Mouse (Mus musculus) adrenal gland, postnatal 25 days (tissue): ENCODE data around the gene Sdsl. TPM values are rescaled to one million over a fixed set of nuclear protein-coding genes. Genes with fewer than 3 reads are reported as not detected.
"Not testable (repeated sequence)": the region's sequence is repeated elsewhere in the genome, so short reads cannot be mapped to it uniquely, and the experiment has no call there.

Source experiments
- DNase-seq: peaks from one replicate; pipeline ENCODE4 v3.0.0; 2021; ENCODE audit warnings: mixed read lengths
- long read RNA-seq: library from polyadenylated mRNA; stranded (forward); transcript quantifications from one replicate; pipeline ENCODE4 v2.0.0, GENCODE M21; 2021
- total RNA-seq: library from RNA; stranded (reverse); gene quantifications from 2 replicates; pipeline ENCODE4 v1.2.3, GENCODE M21; 2021

Sdsl gene
- total RNA-seq: 65.0 and 99.0 TPM in 2 replicates
- long read RNA-seq, partial matches to known transcripts: 122 of 151 reads
- long read RNA-seq, other reads (novel, unspliced or antisense): 28 of 151 reads

GRCm38 (mm10) chr5:120472770-120473169 is at the start of gene Sdsl:
TSS of gene Sdsl (minus strand) at chr5:120472810.
- no peak for DNase-seq

- DNase-seq: peak; percentile 54
Observed at GRCm38 (mm10) chr5:120517552-120517951, 44.9 kb upstream of the Sdsl start.

DNA sequence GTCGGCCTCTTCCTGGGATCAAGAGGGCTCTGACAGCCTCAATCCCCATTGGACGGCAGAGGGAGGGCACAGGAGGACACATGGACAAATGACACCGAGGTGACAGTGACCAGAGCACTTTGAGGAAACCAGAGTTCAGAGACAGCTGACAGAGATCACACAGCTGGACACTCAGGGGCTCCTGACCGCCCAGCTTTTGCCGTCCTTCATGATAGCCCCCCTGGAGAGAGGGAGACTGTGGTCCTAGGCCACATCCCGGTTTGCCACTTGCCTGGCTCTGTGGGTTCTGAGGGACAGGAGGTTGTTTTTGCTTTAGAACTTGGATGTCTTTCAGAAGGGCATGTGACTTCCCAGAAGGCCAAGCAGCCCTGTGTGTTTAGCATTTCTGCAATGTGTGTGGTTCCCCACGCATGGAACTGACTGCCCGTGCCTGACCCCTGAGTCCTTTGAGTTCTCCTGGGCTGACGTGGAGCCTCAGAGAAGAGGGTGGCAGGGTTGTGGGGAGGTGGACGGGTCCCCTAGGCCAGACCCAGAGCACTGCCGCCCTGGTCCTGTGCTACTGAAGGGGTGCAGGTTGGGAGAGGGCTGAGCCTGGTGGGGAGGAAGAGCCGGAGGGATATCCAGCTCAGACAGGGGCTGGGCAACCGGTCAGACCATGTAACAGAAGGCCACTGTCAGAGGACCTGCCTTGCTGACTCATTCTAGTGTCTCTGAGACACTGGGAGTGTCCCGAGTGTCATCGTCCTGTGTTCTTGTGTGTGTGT is 43.8 kb upstream of the Sdsl start:
- DNase-seq: peak; percentile 33

GRCm38 (mm10) chr5:120515451-120515850 is 42.8 kb upstream of the Sdsl start:
- DNase-seq: no peak

DNA sequence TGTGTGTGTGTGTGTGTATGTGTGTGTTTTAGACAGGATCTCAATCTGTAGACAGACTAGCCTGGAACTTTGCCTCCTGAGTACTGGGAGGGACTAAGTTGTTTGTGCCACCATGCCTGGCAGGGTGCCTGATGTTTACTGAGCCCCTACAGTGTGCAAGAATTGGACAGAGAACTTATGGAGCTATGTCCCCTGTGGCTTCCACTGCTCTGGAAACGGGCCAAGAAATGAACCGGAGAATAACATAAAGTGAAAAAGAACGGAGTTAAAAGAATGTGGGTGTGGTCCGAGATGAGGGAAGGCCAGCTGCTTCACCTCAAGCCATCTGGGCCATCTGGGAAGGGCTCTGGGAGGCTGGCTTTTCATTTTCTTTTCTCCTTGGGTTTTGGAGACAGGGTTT is 42.1 kb upstream of the Sdsl start:
- peak; percentile 27 for DNase-seq

- DNase-seq: peak; percentile 26
Observed at GRCm38 (mm10) chr5:120514031-120514677, 41.5 kb upstream of the Sdsl start.

- DNase-seq: no peak
Observed at GRCm38 (mm10) chr5:120512911-120513555, 40.4 kb upstream of the Sdsl start.

DNA sequence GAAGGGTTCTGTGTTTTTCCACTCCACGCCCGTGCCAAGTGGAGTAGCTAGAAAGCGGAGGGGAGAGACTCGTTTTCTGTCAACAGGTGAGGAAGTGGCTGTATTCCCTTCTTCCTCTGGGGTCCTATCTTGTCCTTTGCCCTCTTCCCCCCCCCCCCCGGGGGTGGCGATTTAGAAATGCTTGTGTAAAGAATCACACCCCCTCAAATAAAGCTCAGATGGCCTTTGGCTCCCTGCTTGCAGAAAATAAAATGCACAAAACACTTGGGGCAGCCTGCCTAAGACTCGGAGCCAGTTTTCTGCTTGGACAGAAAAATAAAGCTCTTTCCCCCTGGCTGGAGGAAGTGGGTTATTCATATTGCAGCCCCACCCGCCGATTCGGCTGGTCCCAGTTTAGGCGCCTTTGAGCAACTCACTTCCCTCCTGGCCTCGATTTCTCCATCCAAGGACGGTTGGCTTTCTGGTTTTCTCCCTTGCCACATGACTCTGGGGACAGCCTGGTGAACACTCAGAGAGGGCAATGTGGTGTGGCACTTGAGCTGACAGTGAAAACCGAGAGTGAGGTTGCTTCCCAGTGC is 39.1 kb upstream of the Sdsl start:
- DNase-seq: peak; percentile 27

DNA sequence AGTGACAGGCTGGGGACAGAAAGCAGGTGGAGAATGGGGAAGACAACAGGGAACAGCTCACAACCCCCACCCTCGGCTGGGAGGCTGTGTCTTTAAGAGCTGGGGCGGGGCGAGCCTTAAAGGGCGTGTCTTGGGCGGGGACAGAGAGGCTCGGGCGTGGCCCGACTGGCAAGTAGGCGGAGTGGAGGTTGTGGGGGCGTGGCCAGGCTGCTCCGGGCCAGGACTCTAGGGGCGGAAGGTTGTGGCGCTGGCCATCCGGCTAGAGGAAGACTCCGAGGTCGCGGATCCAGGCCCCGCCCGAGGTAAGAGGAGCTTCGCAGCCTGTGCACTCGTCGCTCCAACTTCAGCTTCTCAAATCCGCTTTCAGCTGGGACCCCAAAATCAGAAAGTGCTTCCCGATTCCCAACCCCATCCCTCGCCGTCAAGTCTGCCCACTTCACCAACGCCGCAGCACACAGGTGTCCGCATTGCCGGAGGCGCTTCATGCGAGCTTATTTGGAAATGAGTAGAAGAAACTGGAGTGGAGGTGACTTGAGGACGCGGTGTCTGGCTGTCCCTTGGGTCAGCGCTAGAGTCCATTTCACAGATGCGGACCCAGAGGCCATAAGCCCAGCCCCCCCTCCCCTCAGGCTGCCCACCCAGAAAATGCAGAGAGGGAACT is 38.5 kb upstream of the Sdsl start, which contains the start of gene Slc8b1:
Slc8b1 (plus strand) TSS at position 187 of the 661 bp plus-strand sequence.
- DNase-seq: peak; percentile 96

DNA sequence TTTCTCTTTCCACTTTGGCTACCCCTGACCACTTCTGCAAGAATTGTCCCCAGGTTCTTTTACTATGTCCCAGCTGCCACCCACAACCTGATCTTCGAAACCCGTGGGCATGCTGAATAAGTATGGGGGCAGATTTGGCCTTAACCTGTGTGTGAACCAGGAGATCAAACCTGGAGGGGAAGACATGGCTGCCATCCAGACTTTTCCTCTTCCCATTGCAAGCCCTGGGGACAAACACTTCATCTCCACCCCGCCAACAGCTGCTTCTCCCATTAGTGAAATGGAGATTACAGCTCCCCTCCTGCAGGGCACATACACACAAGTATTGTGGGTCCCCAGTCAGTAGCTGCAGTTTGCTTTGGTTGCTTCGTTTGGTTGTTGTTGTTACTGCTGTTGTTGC is 34.7 kb upstream of the Sdsl start:
- no peak for DNase-seq

- no peak for DNase-seq
Observed at GRCm38 (mm10) chr5:120506490-120506889, 33.9 kb upstream of the Sdsl start.

GRCm38 (mm10) chr5:120505781-120506180 is 33.2 kb upstream of the Sdsl start:
- no peak for DNase-seq

GRCm38 (mm10) chr5:120505368-120505767 is 32.8 kb upstream of the Sdsl start:
- peak; percentile 86 for DNase-seq

DNA sequence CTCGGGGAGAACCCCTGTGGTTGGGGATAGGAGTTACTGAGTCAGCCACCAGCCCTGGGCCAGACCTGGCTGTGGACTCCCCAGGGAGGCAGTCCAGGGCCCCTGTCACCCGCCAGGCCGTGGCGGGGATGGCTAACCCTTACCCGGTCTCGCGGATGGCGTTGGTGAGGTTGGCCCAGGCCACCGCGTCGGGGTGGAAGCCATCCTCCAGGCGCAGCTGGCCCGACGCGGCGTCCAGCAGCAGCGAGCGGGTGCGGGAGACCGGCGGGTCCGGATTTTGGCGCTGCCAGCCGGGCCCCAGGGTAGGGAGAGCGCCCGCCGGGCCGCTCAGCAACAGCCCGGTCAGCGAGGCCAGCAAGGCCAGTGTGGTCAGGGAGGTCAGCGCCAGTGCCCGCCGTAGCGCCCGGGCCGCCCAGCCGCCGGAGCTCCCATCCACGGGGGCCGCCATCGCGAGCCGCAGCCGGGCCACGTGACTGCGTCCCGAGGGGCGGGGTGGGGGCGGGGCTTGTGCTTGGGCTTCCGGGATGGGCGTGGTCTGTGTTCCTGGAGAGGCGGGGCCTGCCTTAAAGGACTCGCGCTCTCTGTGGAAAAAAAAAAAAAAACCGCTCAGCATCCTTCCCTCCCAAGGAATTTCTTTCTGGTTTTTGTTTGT is 30.7 kb upstream of the Sdsl start, which contains the start of gene Plbd2:
Plbd2 (minus strand) TSS at position 482 of the 652 bp plus-strand sequence.
- peak; percentile 88 for DNase-seq

DNA sequence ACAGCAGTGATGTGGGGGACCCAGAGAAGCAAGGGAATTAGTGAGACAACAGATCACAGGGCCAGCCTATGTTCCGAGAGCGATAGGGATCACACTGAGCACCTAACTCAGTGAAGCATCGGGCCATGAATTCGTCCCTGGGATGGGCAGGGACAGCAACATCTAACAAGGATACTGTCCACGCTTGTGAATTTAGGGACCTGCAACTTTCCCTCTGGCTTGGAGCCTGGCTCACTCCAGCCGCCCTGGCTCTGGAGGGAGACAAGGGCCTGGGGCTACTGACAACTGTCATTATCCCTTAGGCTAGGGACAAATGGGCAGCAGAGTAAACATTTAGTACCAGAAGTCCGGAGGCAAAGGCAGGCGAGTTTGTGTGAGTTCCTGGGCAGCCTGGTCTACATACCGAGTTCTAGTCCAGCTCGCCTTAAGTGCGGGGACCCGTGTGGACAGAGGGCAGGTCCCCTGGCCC is 30.1 kb upstream of the Sdsl start:
- no peak for DNase-seq

GRCm38 (mm10) chr5:120502147-120502621 is 29.6 kb upstream of the Sdsl start:
- no peak for DNase-seq

GRCm38 (mm10) chr5:120500609-120501008 is 28.0 kb upstream of the Sdsl start:
- not testable (repeated sequence) for DNase-seq

DNA sequence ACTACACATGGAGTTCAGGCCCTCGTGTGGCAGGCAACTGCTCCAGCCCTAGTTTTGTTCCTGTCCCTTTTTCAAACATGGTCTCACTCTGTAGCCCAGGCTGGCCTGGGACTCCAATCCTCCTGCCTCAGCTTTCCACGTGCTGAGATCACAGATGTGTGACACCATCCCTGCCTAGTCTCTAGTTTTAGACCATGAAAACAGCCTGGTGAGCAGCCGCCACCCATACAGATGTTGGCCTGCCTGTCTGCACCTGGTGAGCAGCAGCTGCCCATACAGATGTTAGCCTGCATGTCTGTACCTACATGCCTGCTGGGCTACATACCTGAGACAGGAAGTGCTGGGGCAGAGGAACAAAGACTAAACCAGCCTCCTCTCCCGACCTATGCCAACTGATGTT is 26.6 kb upstream of the Sdsl start:
- DNase-seq: no peak

DNA sequence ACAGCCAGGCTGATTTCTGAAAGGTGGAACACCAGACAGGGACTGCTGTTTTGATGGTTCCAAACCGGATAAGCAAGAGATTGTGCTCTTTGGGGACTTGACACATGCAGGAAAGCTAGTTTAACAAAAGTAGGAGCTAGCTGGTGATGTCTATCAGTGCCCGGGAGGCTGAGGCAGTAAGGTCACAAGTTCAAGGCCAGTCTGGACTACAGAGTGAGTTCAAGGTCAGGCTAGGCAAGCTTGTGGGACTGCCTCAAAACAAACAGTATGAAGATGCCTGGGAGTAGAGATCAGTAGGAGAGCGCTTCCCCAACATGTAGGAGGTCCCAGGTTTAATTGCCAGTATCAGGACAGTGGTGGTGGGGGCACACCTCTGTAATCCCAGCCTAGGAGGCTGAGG is 24.5 kb upstream of the Sdsl start:
- DNase-seq: no peak

GRCm38 (mm10) chr5:120495703-120496226 is 23.2 kb upstream of the Sdsl start:
- DNase-seq: no peak
